Mouse (Mus musculus): Measurements from ENCODE around the gene Clstn3. TPM values are rescaled to one million over a fixed set of nuclear protein-coding genes. Genes with fewer than 3 reads are reported as not detected.

Clstn3 gene
- polyA plus RNA-seq, 1 experiment from 2014 or later, result 2.7 TPM

DNA sequence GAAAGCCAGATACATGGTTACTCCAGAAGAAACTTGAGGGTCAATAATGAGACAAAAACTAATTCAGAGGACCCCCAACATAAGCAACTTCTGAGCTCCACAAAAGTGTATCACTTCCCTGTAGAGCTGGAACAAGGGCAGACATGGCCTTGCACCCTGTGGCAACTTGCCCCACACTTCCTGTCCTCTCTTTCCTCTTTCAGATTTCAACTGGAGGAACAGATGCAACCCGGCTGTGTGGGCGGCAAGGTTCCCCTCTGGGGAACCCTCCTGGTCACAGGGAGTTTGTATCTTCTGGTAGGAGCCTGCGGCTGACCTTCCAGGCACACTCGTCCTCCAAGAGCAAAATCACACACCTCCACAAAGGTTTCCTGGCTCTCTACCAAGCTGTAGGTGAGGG is 40.4 kb upstream of the Clstn3 start:
- WGBS, result 65% methylated on average over 4 of the region's 4 CpGs
- Histone ChIP-seq H3K4me2 (replicated peaks; ENCODE audit: low read depth) (no peak overlapping the region), H3K9ac (ENCODE audit: low read depth, low read length) (no peak overlapping the region), H3K4me3 (ENCODE audit: low read depth, low read length) (no peak overlapping the region), H3K9me3 (ENCODE audit: control insufficient read depth) (no peaks in the 10 kb centered on the region), H3K4me1 (replicated peaks; ENCODE audit: control insufficient read depth, insufficient read depth, low read length) (no peaks in the 10 kb centered on the region), H3K27ac (ENCODE audit: low read depth, low read length) (no peak overlapping the region), H3K36me3 (ENCODE audit: control insufficient read depth, insufficient read depth) (no peaks in the 10 kb centered on the region), H3K27me3 (replicated peaks; ENCODE audit: control insufficient read depth, insufficient read depth, low read length) (no peaks in the 10 kb centered on the region)
- TF ChIP-seq CTCF (IDR thresholded peaks at IDR 0.05; ENCODE audit: low read depth), result no peak
- no peak for ATAC-seq

DNA sequence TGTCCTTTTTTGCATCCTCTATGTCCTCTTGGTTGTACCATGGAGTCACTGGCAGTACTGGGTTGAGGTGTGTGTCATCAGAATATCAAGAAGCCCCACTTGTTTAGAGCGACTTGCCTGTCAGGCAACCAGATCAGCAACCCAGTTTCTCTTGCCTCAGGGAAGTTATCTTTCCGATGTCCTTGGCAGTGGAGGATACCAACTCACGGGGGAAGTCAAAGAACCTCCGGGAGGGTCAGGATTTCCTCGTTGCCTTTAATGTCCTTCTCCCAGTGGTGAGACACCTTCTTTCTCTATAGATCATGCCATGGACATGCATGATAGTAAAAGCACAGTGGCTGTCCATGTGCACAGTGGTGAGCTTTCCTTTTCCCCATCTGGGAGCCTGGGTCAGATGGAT is 37.4 kb upstream of the Clstn3 start:
- H3K9me3 ChIP-seq (ENCODE audit: control insufficient read depth), result no peaks in the 10 kb centered on the region
- H3K4me3 ChIP-seq (ENCODE audit: low read depth, low read length), result no peak overlapping the region
- H3K9ac ChIP-seq (ENCODE audit: low read depth, low read length), result no peak overlapping the region
- TF ChIP-seq CTCF (IDR thresholded peaks at IDR 0.05; ENCODE audit: low read depth), result no peak
- H3K4me1 ChIP-seq (replicated peaks; ENCODE audit: control insufficient read depth, insufficient read depth, low read length), result no peaks in the 10 kb centered on the region
- H3K4me2 ChIP-seq (replicated peaks; ENCODE audit: low read depth), result no peak overlapping the region
- 76% methylated on average over 5 of the region's 5 CpGs for WGBS
- H3K27me3 ChIP-seq (replicated peaks; ENCODE audit: control insufficient read depth, insufficient read depth, low read length), result no peaks in the 10 kb centered on the region
- no peak for ATAC-seq
- no peaks in the 10 kb centered on the region for H3K36me3 ChIP-seq (ENCODE audit: control insufficient read depth, insufficient read depth)
- H3K27ac ChIP-seq (ENCODE audit: low read depth, low read length), result no peak overlapping the region

DNA sequence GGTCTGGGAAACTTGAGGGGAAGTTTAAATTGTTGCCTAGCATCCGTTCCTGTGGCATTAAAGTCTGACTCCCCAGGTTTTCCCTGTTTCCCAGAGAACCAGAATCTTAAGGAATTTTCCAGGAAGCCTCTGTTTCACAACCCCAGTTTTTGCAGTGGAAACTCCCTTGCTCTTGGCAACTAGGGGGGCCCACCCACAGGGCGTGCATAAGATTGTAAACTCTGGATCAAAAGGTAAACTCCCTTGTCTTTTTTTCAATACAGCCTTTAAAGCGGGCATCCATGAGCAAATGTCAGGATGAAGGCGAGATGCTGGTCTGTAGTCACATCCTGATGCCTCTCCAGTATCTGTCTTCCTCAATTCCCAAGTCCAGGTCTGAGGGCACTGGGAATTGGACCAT is 36.9 kb upstream of the Clstn3 start:
- Histone ChIP-seq H3K27ac (ENCODE audit: low read depth, low read length) (no peak overlapping the region), H3K4me3 (ENCODE audit: low read depth, low read length) (no peak overlapping the region), H3K4me2 (replicated peaks; ENCODE audit: low read depth) (no peak overlapping the region), H3K9me3 (ENCODE audit: control insufficient read depth) (no peaks in the 10 kb centered on the region), H3K9ac (ENCODE audit: low read depth, low read length) (no peak overlapping the region), H3K36me3 (ENCODE audit: control insufficient read depth, insufficient read depth) (no peaks in the 10 kb centered on the region), H3K4me1 (replicated peaks; ENCODE audit: control insufficient read depth, insufficient read depth, low read length) (no peaks in the 10 kb centered on the region), H3K27me3 (replicated peaks; ENCODE audit: control insufficient read depth, insufficient read depth, low read length) (no peaks in the 10 kb centered on the region)
- 60% methylated on average over 4 of the region's 4 CpGs for WGBS
- TF ChIP-seq CTCF (IDR thresholded peaks at IDR 0.05; ENCODE audit: low read depth), result no peak
- no peak for ATAC-seq

DNA sequence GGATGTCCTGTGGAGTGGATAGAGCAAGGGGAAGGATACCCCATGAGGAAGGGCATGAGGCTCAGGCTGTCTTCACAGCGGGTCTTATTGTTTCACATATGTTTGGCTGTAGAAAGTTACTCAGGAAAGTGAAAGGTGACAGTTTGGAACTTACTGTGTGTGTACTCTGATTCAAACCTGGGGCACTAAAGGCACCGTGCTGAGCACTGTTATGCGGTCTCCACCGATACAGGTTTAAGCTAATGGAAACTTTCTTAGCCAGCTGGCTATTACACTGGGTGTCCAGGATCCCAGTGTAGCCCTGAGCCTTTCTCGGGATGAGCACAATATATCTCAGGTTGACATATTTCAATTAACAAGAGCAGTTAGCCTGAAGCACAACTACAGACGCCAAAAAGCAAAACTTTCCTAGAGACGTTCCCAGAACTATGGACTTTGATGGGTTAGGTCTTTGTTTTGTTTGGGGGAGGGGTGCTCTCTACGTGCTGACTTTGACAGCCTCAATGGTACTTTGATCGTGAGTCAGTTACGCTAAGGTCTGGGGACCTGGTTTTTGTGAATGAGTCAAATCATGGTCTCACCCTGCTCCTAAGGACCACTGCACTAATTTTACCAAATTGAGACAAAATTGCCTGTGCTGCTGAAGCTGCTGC is 35.4 kb upstream of the Clstn3 start:
- Histone ChIP-seq H3K27ac (ENCODE audit: low read depth, low read length) (no peak overlapping the region), H3K4me3 (ENCODE audit: low read depth, low read length) (no peak overlapping the region), H3K36me3 (ENCODE audit: control insufficient read depth, insufficient read depth) (no peaks in the 10 kb centered on the region), H3K9ac (ENCODE audit: low read depth, low read length) (no peak overlapping the region), H3K9me3 (ENCODE audit: control insufficient read depth) (no peaks in the 10 kb centered on the region), H3K4me1 (replicated peaks; ENCODE audit: control insufficient read depth, insufficient read depth, low read length) (no peaks in the 10 kb centered on the region), H3K4me2 (replicated peaks; ENCODE audit: low read depth) (no peak overlapping the region), H3K27me3 (replicated peaks; ENCODE audit: control insufficient read depth, insufficient read depth, low read length) (no peaks in the 10 kb centered on the region)
- WGBS, result 38% methylated on average over 10 of the region's 10 CpGs
- TF ChIP-seq CTCF (IDR thresholded peaks at IDR 0.05; ENCODE audit: low read depth), result no peak
- ATAC-seq, result no peak

DNA sequence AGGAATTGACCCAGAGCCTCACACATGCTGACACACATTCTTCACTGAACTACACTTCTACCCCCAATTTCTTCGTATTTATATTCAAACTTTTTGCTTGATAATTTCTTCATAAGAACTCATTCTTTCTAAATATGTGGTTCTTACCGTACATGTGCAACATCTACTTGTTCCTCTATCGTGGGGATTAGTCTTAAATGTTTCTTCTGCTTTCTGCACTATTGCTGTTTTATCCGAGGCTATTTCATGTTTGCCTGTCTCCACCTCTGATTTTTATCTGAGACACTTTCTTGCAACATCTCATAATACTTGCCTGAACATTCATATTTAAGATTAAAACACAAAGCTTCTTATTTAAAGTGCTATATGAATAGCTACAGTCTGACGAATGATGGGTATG is 31.5 kb upstream of the Clstn3 start:
- Histone ChIP-seq H3K4me1 (replicated peaks; ENCODE audit: control insufficient read depth, insufficient read depth, low read length) (0 out of 2 replicates have a peak, but pooled peaks cover 4% of the 10 kb centered on the region), H3K4me3 (ENCODE audit: low read depth, low read length) (no peak overlapping the region), H3K27me3 (replicated peaks; ENCODE audit: control insufficient read depth, insufficient read depth, low read length) (no peaks in the 10 kb centered on the region), H3K9ac (ENCODE audit: low read depth, low read length) (no peak overlapping the region), H3K4me2 (replicated peaks; ENCODE audit: low read depth) (no peak overlapping the region), H3K27ac (ENCODE audit: low read depth, low read length) (no peak overlapping the region), H3K36me3 (ENCODE audit: control insufficient read depth, insufficient read depth) (no peaks in the 10 kb centered on the region), H3K9me3 (ENCODE audit: control insufficient read depth) (no peaks in the 10 kb centered on the region)
- WGBS, result 91% methylated on average over 5 of the region's 5 CpGs
- TF ChIP-seq CTCF (IDR thresholded peaks at IDR 0.05; ENCODE audit: low read depth), result no peak
- no peak for ATAC-seq

DNA sequence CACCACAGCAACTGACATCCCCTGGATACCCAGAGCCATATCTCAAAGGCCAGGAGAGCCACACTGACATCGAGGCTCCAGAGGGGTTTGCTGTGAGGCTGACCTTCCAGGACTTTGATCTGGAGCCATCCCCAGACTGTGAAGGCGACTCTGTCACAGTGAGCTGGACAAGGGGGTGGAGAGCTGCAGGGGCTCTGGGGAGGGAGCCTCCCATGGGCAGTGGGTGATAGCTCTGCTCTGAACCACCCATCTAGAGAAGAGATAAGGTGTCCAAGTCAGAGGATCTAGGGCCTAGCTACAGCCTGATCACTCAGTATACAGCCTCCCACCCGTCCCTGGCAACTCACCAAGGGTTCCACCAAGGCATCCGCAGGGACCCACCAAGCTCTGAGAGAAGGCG is 29.3 kb upstream of the Clstn3 start:
- H3K36me3 ChIP-seq (ENCODE audit: control insufficient read depth, insufficient read depth), result no peaks in the 10 kb centered on the region
- no peak overlapping the region for H3K4me3 ChIP-seq (ENCODE audit: low read depth, low read length)
- H3K27me3 ChIP-seq (replicated peaks; ENCODE audit: control insufficient read depth, insufficient read depth, low read length), result no peaks in the 10 kb centered on the region
- TF ChIP-seq CTCF (IDR thresholded peaks at IDR 0.05; ENCODE audit: low read depth), result no peak
- H3K4me2 ChIP-seq (replicated peaks; ENCODE audit: low read depth), result no peak overlapping the region
- H3K4me1 ChIP-seq (replicated peaks; ENCODE audit: control insufficient read depth, insufficient read depth, low read length), result 0 out of 2 replicates have a peak, but pooled peaks cover 4% of the 10 kb centered on the region
- H3K9me3 ChIP-seq (ENCODE audit: control insufficient read depth), result no peaks in the 10 kb centered on the region
- ATAC-seq, result no peak
- no peak overlapping the region for H3K27ac ChIP-seq (ENCODE audit: low read depth, low read length)
- 69% methylated on average over 5 of the region's 5 CpGs for WGBS
- H3K9ac ChIP-seq (ENCODE audit: low read depth, low read length), result no peak overlapping the region

All from intestine, postnatal 0 days (tissue).